Mouse (Mus musculus) ovary, postnatal 14 days (tissue): ENCODE measurements around the gene Atp6v1g1.
A peak's percentile ranks its signal among the peaks of the same experiment; 100 is the strongest.

Experiments used
- DNase-seq: peaks from one replicate; pipeline ENCODE4 v3.0.0; 2022; ENCODE audit warnings: low spot score

Gene Atp6v1g1

GRCm38 (mm10) chr4:63547799-63548198 is 3.2 kb downstream of the Atp6v1g1 start:
- DNase-seq, result no peak

DNA sequence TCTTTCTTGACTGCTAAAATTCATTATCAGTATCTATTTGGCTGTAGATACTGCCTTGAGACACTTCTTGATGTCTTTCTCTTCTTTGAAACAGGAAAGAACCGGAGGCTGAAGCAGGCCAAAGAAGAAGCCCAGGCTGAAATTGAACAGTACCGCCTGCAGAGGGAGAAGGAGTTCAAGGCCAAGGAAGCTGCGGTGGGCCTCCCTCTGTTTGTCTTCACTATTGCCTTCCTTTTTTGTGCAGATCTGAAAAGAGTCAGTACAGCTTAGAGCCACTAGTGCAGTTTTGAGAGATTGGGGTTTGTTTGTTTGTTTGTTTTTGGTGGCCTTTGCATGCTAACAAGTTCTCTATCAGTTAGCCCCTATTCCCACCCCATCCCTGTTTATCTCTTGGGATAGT is 3.9 kb downstream of the Atp6v1g1 start:
- no peak for DNase-seq

GRCm38 (mm10) chr4:63550908-63551307 is 6.3 kb downstream of the Atp6v1g1 start:
- no peak for DNase-seq

DNA sequence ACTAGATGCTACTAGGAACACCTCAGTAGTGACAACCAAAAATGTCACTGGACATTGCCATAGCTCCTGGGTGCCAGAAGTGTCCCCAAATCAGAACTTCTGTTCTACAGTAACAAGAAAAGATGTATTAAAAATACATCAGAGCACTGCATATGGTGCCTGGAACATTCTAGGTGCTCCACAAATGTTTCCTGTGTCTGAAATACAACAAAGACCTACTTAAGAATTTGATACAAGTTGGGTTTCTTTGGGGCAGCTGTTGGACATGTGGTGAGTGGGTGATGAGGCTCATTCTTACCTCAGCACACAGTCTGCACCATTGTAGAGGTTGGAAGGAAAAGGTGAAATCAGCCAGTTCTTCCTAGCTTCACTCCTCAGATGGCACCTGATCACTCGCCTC is 8.3 kb downstream of the Atp6v1g1 start:
- no peak for DNase-seq

GRCm38 (mm10) chr4:63553789-63554576 is 9.4 kb downstream of the Atp6v1g1 start:
- DNase-seq, result no peak

DNA sequence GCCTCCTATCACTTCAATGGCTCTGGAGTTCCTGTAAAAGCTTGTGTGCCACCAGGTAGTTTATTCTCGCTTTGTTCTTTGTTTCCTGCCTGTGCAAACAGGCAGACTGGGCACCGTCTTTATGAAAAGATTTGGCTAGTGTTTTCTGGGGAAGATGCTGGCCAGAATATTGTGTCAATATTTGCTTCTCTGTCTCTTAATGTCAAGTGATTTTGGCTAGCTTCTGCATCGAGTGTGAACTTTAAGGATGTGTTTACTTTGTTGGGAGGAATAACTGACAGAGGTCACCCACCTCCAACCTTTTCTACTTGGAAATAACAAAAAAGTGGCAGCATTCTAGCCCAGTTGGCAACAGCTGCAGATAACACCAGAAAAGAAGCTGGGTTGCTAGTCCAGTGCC is 10.0 kb downstream of the Atp6v1g1 start:
- no peak for DNase-seq

- DNase-seq, result no peak
Observed at GRCm38 (mm10) chr4:63555111-63555510, 10.5 kb downstream of the Atp6v1g1 start.

- DNase-seq, result no peak
Observed at GRCm38 (mm10) chr4:63556665-63557064, 12.1 kb downstream of the Atp6v1g1 start.

DNA sequence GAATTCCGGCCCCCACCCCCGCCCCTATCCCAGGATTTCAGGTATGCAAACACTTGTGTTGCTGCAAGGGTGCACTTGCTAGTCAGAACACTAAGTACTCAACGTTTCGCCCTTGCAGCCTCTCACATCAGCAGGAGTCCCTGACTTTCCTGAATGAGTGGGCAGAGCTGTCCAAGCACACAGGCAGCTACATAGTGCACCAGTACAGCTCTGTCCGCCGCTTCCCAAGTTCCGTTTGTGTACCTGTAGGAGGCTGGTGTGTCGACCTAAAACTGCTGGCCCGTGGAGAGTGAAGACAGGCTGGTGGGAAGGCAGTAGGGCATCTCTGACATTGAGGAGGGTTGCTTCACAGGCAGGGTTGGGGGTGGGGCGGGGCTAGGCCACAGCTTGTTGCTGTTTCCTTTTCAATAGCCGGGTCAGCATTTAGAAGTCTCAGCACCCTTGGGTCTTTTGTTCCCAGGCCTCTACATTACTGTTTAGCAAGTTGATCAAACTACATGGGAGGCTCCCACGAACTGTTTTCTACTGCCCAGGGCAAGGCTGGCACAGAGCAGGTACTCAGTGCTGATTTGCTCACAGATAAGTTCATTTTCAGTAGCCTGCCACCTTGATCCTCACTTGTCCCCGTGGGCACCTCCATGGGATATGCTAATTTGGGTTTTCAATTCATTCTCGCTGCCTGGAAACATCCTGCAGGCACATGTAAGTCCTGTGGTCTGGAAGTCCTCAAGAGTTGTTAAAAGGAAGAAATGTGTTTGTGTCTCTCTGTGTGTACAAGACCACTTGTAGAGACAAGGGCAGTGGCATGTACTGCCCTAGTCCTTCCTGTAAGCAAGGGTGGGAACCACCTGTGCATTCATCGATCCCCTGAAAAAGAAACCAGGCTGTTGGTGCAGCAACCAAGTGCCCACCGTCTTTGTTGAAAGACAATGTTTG is 12.8 kb downstream of the Atp6v1g1 start:
- DNase-seq, result no peak

DNA sequence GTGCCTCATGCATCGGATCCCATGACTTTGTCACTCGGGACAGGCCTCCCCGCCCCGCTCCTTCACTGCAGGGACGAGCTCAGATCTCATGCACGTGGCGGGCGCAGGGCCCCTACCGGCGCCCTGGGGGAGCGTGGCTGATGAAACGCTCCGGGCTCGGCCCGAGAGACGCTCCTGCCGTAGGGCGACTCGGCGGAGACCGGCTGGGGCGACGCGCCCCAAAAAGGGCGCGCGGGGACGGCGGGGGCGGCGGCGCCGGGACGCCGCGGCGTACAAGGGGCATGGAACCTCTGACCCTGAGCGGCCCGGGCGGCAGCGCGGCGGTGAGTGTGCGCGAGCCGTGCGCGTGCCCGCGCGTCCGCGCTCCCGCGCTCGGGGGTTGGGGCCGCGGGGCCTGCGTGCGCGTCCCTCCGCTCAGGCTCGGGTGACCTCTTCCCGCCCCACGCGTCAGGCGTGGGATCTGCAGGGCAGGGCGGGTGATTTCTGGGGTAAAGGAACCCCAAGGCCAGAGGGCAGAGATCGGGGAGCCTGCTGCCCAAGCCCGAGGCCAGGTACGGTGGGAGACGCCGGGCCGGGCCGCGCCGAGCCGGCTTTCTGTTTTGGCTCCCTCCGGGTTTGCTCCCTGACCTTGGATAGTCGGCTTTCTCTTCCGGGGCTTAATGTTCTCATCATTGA is 14.0 kb downstream of the Atp6v1g1 start, which contains the start of gene Tmem268:
Gene Tmem268, plus strand, starts transcription at position 375 of the 675 bp plus-strand sequence.
- peak; percentile 70 for DNase-seq

DNA sequence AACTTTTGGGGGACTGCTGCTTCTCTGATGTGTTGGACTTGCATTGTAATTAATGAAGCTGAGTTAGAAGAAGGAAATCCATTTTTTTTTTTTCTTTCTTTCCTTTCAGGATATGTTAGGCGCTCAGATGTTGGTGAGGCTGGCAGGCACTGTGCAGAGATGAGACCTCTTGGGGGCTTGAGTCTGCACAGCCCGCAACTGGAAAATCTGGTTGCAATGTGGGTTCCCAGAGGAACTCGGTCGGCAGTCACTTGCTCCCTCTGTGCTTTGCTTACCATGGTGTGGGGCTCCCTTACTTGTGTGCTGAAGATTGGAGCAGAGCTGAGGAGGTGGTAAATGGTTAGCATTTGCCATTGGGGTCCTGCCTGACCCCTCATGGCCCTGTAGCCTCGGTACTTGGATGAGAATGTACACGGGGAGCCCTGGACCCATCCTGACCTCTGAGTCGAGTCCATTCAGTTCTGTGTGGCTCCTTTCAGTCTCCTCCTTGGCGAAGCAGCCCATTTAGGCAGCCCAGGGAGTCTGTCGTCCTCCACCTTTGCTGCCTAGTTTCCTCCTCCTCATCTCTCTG is 14.6 kb downstream of the Atp6v1g1 start:
- DNase-seq, result no peak

- DNase-seq, result no peak
Observed at GRCm38 (mm10) chr4:63560079-63560478, 15.5 kb downstream of the Atp6v1g1 start.

DNA sequence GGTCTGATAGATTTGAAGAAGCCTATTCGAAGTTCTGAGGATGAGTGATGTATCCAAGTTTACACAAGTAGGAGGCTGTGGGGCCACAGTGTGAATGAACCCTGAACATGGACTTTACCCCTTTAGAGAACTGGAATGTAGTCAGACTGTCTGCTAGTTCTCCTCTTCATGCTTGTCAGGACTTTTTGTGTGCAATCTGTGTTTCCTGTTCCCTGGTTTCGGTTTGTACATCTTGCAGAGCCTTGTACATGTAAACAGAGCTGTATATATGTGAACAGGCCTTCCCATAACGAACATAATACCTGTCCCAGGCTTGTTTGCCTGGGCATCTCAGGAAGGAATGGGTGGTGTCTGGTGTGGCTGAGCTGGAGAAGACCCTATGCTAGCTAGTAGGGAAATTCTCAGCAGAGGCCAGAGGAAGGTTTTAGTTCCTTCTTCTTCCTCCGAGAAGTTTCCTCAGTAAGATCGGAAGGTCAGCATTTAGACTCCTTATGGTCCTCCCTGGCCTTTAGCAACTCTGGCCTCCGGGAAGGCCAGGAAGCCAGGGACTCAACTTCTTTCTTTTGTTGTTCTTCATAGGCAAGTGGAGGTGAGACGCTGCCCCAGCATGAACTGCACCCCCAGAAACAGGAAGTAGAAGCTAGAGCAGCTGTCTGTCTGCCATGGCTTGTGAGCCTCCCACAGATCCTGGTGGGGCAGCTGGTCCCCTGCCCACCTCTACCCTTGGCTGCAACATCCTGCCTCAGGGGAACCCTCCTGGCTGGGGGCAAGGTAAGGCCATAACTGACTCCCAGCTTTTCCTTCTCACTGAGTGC is 17.5 kb downstream of the Atp6v1g1 start:
- DNase-seq, result no peak

DNA sequence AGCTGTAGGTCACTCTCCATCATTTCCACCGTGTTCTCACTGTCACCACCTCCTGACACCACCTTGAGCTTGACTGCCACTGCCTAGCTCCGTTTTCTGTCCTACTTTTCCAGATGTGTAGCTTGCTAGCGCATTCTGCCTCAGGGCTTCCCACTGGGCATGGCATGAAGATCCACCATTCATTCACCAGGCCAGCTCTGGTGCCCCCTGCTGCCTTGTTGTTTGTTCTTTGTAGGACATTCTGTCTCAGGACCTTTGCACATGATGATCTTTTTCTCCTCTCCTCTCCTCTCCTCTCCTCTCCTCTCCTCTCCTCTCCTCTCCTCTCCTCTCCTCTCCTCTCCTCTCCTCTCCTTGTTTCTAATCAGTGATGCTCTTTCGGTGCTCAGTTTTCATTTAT is 18.2 kb downstream of the Atp6v1g1 start:
- no peak for DNase-seq

DNA sequence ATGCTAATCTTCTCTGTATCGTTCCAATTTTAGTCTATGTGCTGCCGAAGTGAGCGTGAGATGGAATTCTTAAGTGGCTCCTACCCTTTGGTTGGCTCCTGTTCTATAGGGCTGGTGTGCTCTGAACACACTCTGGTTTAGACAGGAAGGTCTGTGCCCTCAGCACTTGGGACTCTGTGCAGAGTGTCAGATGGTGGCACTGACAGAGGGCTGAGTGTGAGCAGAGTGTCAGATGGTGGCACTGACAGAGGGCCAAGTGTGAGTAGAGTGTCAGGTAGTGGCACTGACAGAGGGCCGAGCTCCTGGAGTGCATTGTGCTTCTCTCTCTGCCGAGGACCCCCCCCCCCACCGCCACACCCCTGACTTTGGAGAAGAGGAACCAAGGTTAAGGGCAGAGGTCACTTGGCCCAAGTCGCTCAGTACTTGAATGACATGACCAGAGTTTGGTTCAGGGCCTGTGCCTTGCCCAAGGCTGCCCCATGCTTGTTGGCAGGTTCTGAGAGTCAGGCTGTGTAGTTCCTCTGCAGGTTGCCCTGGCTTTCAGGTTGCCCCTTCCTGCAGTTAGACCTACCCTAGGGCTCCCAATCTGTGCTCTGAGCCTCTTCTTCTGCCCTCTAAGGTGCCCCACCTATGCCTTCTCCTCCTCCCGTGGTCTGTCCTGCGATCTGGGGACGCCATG is 23.3 kb downstream of the Atp6v1g1 start:
- no peak for DNase-seq

GRCm38 (mm10) chr4:63569322-63569721 is 24.8 kb downstream of the Atp6v1g1 start:
- DNase-seq, result no peak

DNA sequence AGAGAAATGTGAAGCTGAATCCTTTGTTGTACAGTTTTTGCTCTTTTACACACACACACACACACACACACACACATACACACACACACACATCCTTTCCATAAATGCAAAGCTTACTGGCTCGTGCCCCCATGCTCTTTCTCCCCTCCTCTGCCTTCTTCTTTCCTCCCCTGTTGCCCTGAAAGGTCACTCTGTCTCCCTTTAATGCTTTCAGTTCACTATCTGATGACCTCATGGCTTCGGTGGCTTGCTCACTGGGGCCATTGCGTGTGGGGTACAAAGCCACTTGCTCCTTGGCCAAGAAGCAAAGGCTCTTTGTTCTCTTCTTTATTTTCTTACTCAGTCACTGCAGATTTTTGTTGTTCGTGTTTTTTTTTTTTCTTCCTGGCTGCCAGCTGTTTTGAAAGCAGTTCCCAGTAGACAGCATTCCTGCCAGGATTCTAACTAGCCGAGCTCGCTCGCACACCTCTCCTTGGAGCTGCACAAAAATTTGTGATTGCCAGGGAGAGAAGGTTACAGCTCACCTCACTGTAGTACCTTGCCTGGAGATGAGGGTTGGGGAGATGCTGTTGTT is 25.7 kb downstream of the Atp6v1g1 start:
- DNase-seq, result no peak

- no peak for DNase-seq
Observed at GRCm38 (mm10) chr4:63572621-63573020, 28.0 kb downstream of the Atp6v1g1 start.

GRCm38 (mm10) chr4:63579649-63580048 is 35.1 kb downstream of the Atp6v1g1 start:
- no peak for DNase-seq

GRCm38 (mm10) chr4:63580078-63580477 is 35.5 kb downstream of the Atp6v1g1 start:
- no peak for DNase-seq
